Mouse (Mus musculus) hindbrain, embryonic 12.5 days (tissue): Measurements from ENCODE around the gene St6galnac6. TPM values are rescaled to one million over a fixed set of nuclear protein-coding genes. Genes with fewer than 3 reads are reported as not detected.
A peak's percentile ranks its signal among the peaks of the same experiment; 100 is the strongest.

Source experiments
- ATAC-seq: fragments of 200-750 bp; cut with Nextera tagmentation; 2 replicates; pipeline ENCODE4 v1.8.0; 2017; ENCODE audit warnings: moderate TSS enrichment; ENCODE audit not compliant: low FRiP score
- H3K27ac ChIP-seq: fragments of 300-500 bp; sonication (generic); 2 replicates; pipeline ENCODE4 v1.5.1; 2016; ENCODE audit warnings: mild to moderate bottlenecking
- H3K27me3 ChIP-seq: fragments of 300-500 bp; sonication (generic); 2 replicates; pipeline ENCODE4 v1.6.1; 2016; ENCODE audit warnings: mild to moderate bottlenecking
- H3K36me3 ChIP-seq: fragments of 300-500 bp; sonication (generic); 2 replicates; pipeline ENCODE4 v1.6.1; 2016; ENCODE audit warnings: mild to moderate bottlenecking
- H3K4me1 ChIP-seq: fragments of 300-500 bp; sonication (generic); 2 replicates; pipeline ENCODE4 v1.6.1; 2016
- H3K4me2 ChIP-seq: fragments of 300-500 bp; sonication (generic); replicated peaks from 2 replicates; pipeline ENCODE4 v1.6.1; 2016; ENCODE audit warnings: mild to moderate bottlenecking
- H3K4me3 ChIP-seq: fragments of 300-500 bp; sonication (generic); 2 replicates; pipeline ENCODE4 v1.5.1; 2016; ENCODE audit warnings: mild to moderate bottlenecking
- H3K9ac ChIP-seq: fragments of 300-500 bp; sonication (generic); 2 replicates; pipeline ENCODE4 v1.6.1; 2016; ENCODE audit warnings: mild to moderate bottlenecking, moderate library complexity
- H3K9me3 ChIP-seq: fragments of 300-500 bp; sonication (generic); replicated peaks from 2 replicates; pipeline ENCODE4 v1.6.1; 2016; ENCODE audit warnings: mild to moderate bottlenecking
- WGBS: fragments of 180-500 bp; shearing (Covaris S2); methylation state at CpG from one replicate; pipeline ENCODE4 v1.1.7; 2016; 5-methylcytosine and 5-hydroxymethylcytosine counted together
- polyA plus RNA-seq: library from polyadenylated mRNA; unstranded; fragments of >200 nt; fragmentation: Nextera tagmentation; extraction: Ambion mirVana; gene quantifications from 2 replicates; pipeline ENCODE4 v1.2.1, GENCODE M21; 2016

The St6galnac6 gene
- polyA plus RNA-seq, 1 experiment from 2014 or later: 13.5 TPM

GRCm38 (mm10) chr2:32589213-32589795, 10.2 kb upstream of the St6galnac6 start:
- Histone ChIP-seq H3K27me3 (no peaks in the 10 kb centered on the region; the same call in 1 of the 2 replicates), H3K36me3 (peaks cover 1% of the 10 kb centered on the region; the same call in 1 of the 2 replicates), H3K27ac (no peak overlapping the region), H3K9me3 (no peaks in the 10 kb centered on the region), H3K9ac (0 out of 2 replicates have a peak overlapping the region, but pooled peaks have one; percentile 38), H3K4me1 (peaks cover 13% of the 10 kb centered on the region; the same call in 1 of the 2 replicates), H3K4me2 (no peak overlapping the region), H3K4me3 (no peak overlapping the region)
- WGBS: 70% methylated on average over 11 of the region's 11 CpGs
- ATAC-seq: no peak

- Histone ChIP-seq H3K36me3 (peaks cover 7% of the 10 kb centered on the region; the same call in 1 of the 2 replicates), H3K4me3 (no peak overlapping the region), H3K4me2 (no peak overlapping the region), H3K9me3 (no peaks in the 10 kb centered on the region), H3K9ac (no peak overlapping the region), H3K27me3 (no peaks in the 10 kb centered on the region; the same call in 1 of the 2 replicates), H3K4me1 (peaks cover 13% of the 10 kb centered on the region; the same call in 1 of the 2 replicates), H3K27ac (no peak overlapping the region)
- WGBS: 74% methylated on average over 10 of the region's 10 CpGs
- no peak for ATAC-seq
Observed at GRCm38 (mm10) chr2:32590224-32590623, 9.3 kb upstream of the St6galnac6 start.

- no peak for ATAC-seq
- Histone ChIP-seq H3K4me3 (no peak overlapping the region), H3K4me2 (no peak overlapping the region), H3K9ac (no peak overlapping the region), H3K36me3 (peaks cover 9% of the 10 kb centered on the region; the same call in 1 of the 2 replicates), H3K27ac (no peak overlapping the region), H3K4me1 (peaks cover 13% of the 10 kb centered on the region; the same call in 1 of the 2 replicates), H3K27me3 (no peaks in the 10 kb centered on the region), H3K9me3 (no peaks in the 10 kb centered on the region)
- WGBS: 81% methylated on average over 6 of the region's 6 CpGs
Observed at GRCm38 (mm10) chr2:32591249-32591648, 8.3 kb upstream of the St6galnac6 start.

- Histone ChIP-seq H3K27ac (no peak overlapping the region), H3K9me3 (no peaks in the 10 kb centered on the region), H3K4me1 (peaks cover 6% of the 10 kb centered on the region; the same call in 1 of the 2 replicates), H3K27me3 (no peaks in the 10 kb centered on the region), H3K4me2 (no peak overlapping the region), H3K36me3 (peaks cover 14% of the 10 kb centered on the region; the same call in 1 of the 2 replicates), H3K4me3 (no peak overlapping the region), H3K9ac (no peak overlapping the region)
- 80% methylated on average over 13 of the region's 13 CpGs for WGBS
- no peak for ATAC-seq
Observed at GRCm38 (mm10) chr2:32596725-32597124, 2.8 kb upstream of the St6galnac6 start.

GRCm38 (mm10) chr2:32597248-32597647, 2.3 kb upstream of the St6galnac6 start:
- H3K9me3 ChIP-seq: no peaks in the 10 kb centered on the region
- ATAC-seq: no peak
- H3K27ac ChIP-seq: no peak overlapping the region
- H3K4me1 ChIP-seq: peaks cover 6% of the 10 kb centered on the region; the same call in 1 of the 2 replicates
- H3K9ac ChIP-seq: no peak overlapping the region
- no peak overlapping the region for H3K4me3 ChIP-seq
- 90% methylated on average over 5 of the region's 5 CpGs for WGBS
- H3K4me2 ChIP-seq: no peak overlapping the region
- H3K27me3 ChIP-seq: no peaks in the 10 kb centered on the region
- H3K36me3 ChIP-seq: peaks cover 14% of the 10 kb centered on the region; the same call in 1 of the 2 replicates

GRCm38 (mm10) chr2:32597699-32598098, 1.8 kb upstream of the St6galnac6 start:
- no peak for ATAC-seq
- Histone ChIP-seq H3K9ac (peak overlapping the region; percentile 18; the same call in 1 of the 2 replicates), H3K9me3 (no peaks in the 10 kb centered on the region), H3K4me1 (peaks cover 6% of the 10 kb centered on the region; the same call in 1 of the 2 replicates), H3K27me3 (no peaks in the 10 kb centered on the region), H3K4me3 (no peak overlapping the region), H3K36me3 (peaks cover 14% of the 10 kb centered on the region; the same call in 1 of the 2 replicates), H3K27ac (no peak overlapping the region), H3K4me2 (no peak overlapping the region)
- 86% methylated on average over 5 of the region's 5 CpGs for WGBS

- H3K4me3 ChIP-seq: no peak overlapping the region
- no peak overlapping the region for H3K9ac ChIP-seq
- 92% methylated on average over 8 of the region's 8 CpGs for WGBS
- H3K4me2 ChIP-seq: no peak overlapping the region
- ATAC-seq: no peak
- peaks cover 6% of the 10 kb centered on the region; the same call in 1 of the 2 replicates for H3K4me1 ChIP-seq
- peaks cover 14% of the 10 kb centered on the region; the same call in 1 of the 2 replicates for H3K36me3 ChIP-seq
- H3K27ac ChIP-seq: no peak overlapping the region
- no peaks in the 10 kb centered on the region for H3K27me3 ChIP-seq
- H3K9me3 ChIP-seq: no peaks in the 10 kb centered on the region
Observed at GRCm38 (mm10) chr2:32598506-32598905, 1.0 kb upstream of the St6galnac6 start.

GRCm38 (mm10) chr2:32601417-32602065, 2.0 kb downstream of the St6galnac6 start:
- H3K4me2 ChIP-seq: no peak overlapping the region
- H3K4me3 ChIP-seq: no peak overlapping the region
- no peak overlapping the region for H3K9ac ChIP-seq
- WGBS: 44% methylated on average over 8 of the region's 8 CpGs
- no peak for ATAC-seq
- H3K9me3 ChIP-seq: no peaks in the 10 kb centered on the region
- 0 out of 2 replicates have a peak, but pooled peaks cover 5% of the 10 kb centered on the region for H3K36me3 ChIP-seq
- H3K27me3 ChIP-seq: 0 out of 2 replicates have a peak, but pooled peaks cover 4% of the 10 kb centered on the region
- no peak overlapping the region for H3K27ac ChIP-seq
- peaks cover 6% of the 10 kb centered on the region; the same call in 1 of the 2 replicates for H3K4me1 ChIP-seq

- Histone ChIP-seq H3K9ac (no peak overlapping the region), H3K27ac (no peak overlapping the region), H3K9me3 (no peaks in the 10 kb centered on the region), H3K4me1 (peaks cover 15% of the 10 kb centered on the region; the same call in 1 of the 2 replicates), H3K4me2 (peak overlapping the region; percentile 37), H3K27me3 (0 out of 2 replicates have a peak, but pooled peaks cover 5% of the 10 kb centered on the region), H3K36me3 (0 out of 2 replicates have a peak, but pooled peaks cover 2% of the 10 kb centered on the region), H3K4me3 (0 out of 2 replicates have a peak overlapping the region, but pooled peaks have one; percentile 8)
- WGBS: under 1% methylated on average over 11 of the region's 11 CpGs
- ATAC-seq: no peak
Observed at GRCm38 (mm10) chr2:32602600-32603054, 3.1 kb downstream of the St6galnac6 start.

- no peak for ATAC-seq
- Histone ChIP-seq H3K36me3 (no peaks in the 10 kb centered on the region), H3K27me3 (peaks cover 17% of the 10 kb centered on the region; the same call in 1 of the 2 replicates), H3K4me2 (no peak overlapping the region), H3K9me3 (no peaks in the 10 kb centered on the region), H3K9ac (no peak overlapping the region), H3K4me3 (no peak overlapping the region), H3K4me1 (peaks cover 26% of the 10 kb centered on the region), H3K27ac (no peak overlapping the region)
- WGBS: 50% methylated on average over 10 of the region's 10 CpGs
Observed at GRCm38 (mm10) chr2:32604631-32605030, 5.1 kb downstream of the St6galnac6 start.

- no peak overlapping the region for H3K27ac ChIP-seq
- peaks cover 32% of the 10 kb centered on the region for H3K4me1 ChIP-seq
- peaks cover 17% of the 10 kb centered on the region; the same call in 1 of the 2 replicates for H3K27me3 ChIP-seq
- peak overlapping the region; percentile 80 for H3K9ac ChIP-seq
- H3K9me3 ChIP-seq: no peaks in the 10 kb centered on the region
- 11% methylated on average over 53 of the region's 55 CpGs for WGBS
- H3K4me2 ChIP-seq: peak overlapping the region; percentile 73
- H3K36me3 ChIP-seq: no peaks in the 10 kb centered on the region
- peak overlapping the region; percentile 59 for H3K4me3 ChIP-seq
- peak; percentile 67 for ATAC-seq
Observed at GRCm38 (mm10) chr2:32606161-32607142, 6.9 kb downstream of the St6galnac6 start.
